Mouse (Mus musculus): ENCODE measurements at regions not wholly inside any gene's neighbourhood (a gene's known extent, or its start where the extent isn't known, plus 50 kb on each side); places are given as distances from the start of the nearest gene placed in this dataset.

DNA sequence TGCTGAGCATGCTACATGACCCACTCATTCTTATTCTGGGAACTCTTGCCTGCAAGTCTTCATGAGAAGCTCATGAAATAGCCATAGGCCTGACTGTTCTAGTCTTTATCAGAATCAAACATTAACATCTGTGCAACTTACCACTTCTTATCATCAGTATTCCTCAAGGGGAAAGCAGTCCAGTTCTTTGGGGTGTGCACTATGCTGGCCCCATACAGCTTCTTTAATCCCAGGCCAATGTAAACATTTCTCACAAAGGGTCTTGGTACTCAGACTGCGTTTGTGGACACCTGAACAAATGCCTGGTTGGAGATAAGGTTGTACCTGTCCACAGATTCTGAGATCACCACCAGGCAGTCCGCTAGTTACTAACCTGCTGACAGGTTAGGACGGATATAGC lies 51.3 kb downstream of the 3110018I06Rik start:
- CTCF ChIA-PET: no interaction called here

DNA sequence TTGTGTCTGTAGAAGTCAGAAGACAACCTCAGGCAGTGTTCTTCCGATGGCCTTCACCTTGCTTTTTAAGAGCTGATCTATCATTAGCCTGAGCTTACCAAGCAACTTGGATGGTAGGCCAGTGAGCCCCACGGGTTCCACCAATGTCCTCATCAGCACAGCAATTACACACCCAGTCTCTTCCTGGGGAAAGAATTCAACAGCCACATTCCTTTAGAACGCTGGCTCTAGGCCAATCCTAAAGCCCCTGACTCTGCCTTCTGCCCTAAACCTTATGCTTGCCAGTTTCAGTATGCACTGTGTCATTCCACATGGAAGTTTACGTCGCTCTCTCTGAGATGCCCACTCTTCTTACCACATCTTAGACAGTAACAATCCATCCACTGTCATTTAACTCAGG lies 52.8 kb downstream of the 3110018I06Rik start:
- CTCF ChIA-PET: no interaction called here

DNA sequence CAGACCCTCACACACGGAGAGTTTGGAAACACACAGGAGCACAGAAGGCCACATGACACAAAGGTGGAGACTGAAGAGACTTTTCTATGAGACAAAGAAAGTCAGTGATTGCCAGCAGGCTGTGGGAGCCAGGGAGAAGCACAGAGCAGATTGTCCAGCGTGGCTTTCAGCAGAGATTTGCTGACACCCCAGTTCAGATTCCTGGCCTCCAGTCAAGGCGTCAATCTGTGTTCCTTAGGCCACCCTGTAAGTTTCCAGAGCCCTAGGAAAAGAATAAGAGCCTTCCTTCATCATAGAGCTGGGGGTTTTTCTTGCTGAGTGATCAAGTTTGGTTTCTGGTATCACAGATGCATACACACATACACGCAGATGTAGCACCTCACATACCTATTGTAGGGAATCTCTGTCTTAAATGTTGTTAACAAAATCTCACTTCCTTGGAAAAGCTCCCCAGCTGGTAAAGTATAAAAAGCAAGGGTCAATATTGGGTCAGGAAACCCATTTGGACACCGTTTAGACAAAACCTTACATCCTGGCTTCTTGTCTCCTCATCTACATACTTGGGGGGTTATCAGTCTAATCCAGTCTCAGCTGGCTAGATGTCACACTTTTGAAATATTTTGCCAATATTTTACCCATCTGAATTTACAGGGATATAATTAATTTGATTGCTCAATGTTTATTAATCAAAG lies 58.9 kb downstream of the 3110018I06Rik start:
- CTCF ChIA-PET: no interaction called here

DNA sequence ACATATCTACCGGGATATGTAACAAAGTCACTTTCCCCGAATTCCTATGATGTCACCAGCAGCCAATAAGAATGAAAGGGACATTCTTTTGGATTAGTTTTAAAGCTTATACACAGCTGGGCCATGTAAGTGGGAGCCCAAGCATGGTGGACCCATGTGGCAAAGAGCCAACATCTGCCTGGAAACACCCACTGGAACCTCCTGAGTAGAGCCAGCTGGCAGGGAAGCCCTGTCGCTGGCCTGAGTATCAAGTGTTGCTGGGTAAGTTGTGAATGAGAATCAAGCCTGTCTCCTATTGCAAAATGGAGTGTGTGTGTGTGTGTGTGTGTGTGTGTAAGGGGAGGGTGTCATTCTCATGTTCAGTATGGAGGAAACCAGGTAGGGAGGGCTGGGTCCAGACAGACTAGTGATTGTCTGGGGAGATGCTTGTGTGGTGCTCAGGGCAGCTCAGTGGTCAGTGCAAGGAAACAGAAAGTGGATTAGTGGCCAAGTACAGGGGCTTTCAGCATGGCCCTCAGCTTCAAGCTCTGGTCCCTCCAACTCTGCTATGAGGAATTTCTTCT lies 59.5 kb downstream of the 3110018I06Rik start:
- CTCF ChIA-PET: no interaction called here

DNA sequence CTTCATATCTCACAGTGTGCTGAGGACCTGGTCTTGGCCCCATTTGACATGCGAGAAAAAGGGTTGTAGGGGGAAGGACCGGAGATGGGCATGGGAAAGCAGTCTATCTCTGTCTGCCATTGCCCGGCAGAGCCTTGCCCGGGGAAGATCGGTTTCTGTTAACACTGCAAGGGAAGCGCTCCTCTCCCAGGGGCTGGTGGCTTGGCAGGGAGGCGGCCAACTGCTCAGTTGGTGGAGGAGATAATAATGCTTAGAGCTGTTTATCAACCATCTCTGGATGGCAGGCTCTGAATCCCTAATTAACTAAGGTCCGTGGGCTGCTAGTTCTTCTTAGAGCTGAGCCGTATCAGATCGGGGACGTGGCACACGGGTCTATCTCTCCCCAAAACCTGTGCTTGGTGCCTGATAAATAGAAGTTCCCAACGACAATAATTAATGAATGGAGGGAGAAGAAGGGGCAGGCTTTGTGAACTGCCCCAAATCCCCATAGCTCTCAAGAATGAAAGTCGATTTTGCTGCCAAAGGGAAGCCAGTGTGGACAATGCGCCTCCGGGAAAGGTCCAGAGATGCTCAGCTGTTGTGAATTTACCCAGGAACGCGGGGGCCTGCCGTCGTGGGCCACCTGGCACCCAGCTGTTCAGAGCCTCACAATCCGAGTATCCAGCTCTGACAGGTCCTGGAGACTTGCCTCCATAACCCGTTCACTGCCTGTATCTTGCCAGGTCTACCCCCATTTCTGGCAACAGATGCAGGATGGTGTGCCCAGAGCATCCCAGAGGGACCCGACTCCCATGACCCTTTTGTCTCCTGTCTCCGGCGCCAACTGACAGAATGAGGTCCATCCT lies 61.2 kb downstream of the 3110018I06Rik start:
- CTCF ChIA-PET: interaction anchor here (0.6 kb wide), 1 partner anchor 880 kb away, joined by 3 read pairs; no protein-coding TSS in a partner anchor

DNA sequence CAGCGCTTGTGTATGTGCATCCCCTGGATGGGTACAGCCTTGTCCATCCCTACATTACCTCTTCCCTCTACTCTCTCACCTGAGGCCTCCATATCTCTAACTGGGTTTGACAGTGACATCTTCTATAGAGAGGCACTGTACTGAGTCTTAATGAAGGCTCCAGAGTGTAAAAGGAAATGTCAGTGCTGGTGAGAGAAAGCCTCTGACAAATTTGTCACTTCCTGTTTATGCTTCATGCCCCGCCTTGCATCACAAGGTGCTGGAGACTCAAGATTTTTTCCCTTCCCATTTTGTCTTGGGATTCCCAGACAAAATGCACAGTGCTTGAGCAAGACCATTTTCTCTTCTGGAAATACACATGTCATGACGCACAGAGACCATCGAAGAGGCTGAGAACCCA lies 70.8 kb downstream of the 3110018I06Rik start:
- CTCF ChIA-PET: no interaction called here

DNA sequence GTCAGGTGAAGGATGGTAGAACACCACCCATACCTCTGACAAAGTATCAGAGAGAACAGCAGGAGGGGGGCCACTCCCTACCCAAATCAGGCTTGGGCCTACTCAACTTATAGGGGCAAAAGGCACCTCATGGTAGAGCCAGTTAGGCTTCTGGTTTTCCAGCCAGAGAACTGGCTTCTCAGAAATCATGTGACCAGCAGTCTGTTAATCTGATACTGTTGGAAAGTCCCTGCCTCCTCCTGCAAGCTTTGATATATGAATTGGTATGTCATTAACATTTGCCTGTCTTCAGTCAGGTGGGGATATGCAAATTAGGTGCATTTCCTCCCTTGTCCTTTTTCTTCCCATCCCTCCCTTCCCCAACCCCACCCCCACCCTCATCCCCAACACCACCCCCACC lies 71.7 kb downstream of the 3110018I06Rik start:
- CTCF ChIA-PET: no interaction called here

DNA sequence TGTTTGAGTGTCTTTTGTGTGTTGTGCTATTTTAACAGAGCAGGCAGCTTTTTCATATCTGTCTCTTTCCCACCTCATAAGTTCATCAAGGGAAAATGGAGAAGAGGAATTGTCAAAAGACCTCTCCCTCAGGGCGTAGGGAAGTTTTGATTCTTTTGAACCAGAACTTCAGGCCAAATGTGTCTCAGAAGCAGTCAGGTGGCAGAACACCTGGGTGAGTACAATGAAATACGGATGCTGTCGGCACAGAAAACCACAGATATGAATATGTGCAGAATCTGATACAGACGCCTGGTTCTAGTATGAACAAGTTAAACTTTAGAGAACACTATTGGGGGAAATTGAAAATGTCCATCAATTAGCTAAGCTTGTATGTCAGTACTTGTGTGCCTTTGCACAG lies 84.2 kb downstream of the 3110018I06Rik start:
- CTCF ChIA-PET: no interaction called here

DNA sequence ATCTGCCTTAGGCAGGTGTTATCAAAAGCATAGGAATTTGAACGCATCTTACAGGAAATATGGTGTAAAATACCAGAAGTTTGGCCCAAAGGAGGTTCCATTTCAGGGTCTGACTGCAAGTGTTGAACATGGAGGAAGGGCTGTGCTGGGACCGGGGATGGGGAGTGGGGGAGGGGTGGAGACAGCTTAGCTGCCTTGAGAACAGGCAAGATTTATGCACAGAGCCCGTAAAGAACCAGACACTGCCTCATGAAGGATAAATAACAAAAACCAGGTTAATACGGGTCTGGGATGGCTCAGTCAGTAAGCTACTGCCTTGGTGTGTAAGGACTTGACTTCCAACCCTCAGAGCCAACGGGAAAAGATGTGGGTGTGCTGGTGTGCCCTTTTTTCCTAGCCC lies 91.1 kb downstream of the 3110018I06Rik start:
- CTCF ChIA-PET: no interaction called here

DNA sequence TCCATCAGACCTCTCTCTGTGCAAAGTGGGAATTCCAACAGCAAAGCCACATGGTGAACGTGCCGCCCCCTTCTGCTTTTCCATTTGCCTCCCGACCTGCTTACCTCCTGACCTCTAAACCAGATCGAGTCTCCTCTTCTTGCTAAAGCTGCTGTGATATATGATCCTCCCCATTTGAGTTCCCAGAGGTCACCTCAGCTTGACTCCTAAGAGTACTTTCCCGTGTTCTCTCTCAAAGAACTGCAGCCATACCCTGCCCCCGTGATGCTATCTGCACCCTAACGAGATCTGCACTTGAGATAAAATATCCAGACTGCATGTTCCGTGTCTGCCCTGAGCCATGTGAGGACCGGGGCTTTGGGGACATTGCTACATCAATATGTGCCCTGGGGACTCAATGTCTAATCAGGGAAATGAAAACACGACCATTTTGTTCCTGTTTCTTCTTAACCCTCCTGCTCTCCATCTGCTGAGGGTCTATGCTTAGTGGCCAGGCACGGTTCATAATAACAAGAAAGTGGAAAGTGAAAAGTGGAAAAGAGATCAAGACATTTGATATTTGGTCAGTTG lies 94.8 kb downstream of the 3110018I06Rik start:
- CTCF ChIA-PET: no interaction called here

DNA sequence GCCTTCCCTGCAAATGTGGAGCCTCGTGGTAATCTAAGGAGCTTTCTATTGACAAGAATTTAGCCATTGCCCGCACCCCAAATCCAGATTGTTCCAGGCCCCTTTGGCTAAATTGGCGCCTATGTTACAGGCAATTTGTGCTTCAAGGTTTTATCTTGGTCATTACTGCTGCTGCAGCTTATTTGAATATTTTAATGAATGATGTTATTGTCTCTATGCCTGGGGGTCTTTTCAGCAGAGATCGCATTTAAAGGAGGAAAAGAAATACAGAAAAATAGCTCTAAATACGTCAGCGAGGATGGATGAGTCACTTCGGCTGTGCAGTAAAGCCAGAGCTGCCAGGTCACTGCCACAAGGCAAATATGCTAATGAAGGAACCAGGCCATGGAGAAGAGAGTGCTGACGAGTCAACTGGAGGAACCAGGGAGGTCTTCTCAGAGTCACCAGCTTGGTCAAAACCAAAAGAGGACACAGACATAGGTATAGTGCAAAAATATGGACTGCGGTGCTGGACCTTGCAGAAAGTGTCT lies 97.3 kb downstream of the 3110018I06Rik start:
- CTCF ChIA-PET: no interaction called here

DNA sequence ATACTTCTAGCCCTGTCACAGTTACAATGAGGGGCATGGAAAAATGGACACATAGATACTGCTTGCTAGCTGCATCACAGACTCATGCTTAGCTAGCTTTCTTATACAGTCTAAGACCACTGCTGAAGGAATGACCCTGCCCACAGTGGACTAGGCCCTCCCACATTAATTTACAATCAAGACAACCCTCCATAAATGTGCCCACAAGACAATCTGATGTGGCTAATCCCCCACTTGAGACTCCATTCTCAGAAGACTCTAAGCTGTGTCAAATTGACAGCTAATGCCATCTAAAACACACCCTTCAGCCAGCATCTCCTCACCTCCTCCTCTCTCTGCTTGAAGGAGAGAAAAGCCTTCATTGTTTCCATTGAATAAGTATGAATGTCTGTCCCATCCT lies 107.8 kb downstream of the 3110018I06Rik start:
- CTCF ChIA-PET: no interaction called here

DNA sequence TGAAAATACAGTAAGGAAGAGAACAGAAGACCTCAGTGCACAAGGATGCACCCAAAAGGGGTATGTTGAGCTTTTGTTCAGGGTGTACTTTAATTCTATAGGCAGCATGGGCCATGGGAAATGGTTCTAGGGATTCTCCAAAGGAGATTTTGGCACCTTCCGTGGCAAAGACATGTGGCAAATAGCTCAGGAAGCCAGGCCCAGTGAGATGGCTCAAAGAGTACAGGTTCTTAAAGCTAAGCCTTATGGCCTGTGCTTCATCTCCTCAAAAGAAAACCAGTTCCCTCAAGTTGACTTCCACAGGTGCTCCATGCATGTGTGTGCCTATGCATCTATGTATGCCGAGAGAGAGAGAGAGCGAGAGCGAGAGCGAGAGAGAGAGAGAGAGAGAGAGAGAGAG lies 112.1 kb downstream of the 3110018I06Rik start:
- CTCF ChIA-PET: no interaction called here

DNA sequence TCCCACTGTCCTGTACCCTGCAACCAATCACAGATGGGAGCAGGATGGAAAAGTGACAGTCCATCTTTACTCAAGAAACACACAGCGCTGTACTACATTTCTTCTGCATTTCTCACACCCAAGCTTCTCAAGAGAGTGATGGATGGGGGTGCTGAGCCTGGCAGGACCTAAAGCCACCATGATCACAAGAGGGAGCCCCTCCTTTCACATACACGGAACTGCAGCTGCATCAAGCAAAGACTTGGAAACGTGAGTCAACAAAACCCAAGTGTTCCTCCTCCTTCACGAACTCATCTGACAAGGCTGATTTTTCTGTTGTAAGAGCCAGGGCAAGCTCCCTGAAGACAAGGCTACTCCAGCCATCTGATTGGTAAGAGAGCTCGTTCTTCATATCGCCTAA lies 120.5 kb downstream of the 3110018I06Rik start:
- CTCF ChIA-PET: no interaction called here

DNA sequence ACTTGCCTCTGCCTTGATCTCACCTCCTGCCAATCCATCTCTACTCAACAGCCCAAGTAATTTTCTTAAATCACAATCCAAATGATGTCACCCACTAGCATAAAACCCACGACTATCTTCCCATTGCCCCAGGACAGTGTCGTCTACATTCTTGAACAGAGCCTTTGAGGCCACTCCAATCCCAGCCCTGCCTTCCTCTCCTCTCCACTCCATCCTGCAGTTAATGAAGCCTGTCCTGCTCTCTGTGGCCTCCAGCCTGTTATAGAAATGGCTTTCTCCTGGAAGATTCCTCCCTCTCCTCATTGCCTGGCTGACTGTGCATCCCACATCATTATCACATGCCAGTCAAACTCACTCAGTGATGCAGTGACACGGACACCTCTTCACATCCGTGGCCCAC lies 121.6 kb downstream of the 3110018I06Rik start:
- CTCF ChIA-PET: no interaction called here

DNA sequence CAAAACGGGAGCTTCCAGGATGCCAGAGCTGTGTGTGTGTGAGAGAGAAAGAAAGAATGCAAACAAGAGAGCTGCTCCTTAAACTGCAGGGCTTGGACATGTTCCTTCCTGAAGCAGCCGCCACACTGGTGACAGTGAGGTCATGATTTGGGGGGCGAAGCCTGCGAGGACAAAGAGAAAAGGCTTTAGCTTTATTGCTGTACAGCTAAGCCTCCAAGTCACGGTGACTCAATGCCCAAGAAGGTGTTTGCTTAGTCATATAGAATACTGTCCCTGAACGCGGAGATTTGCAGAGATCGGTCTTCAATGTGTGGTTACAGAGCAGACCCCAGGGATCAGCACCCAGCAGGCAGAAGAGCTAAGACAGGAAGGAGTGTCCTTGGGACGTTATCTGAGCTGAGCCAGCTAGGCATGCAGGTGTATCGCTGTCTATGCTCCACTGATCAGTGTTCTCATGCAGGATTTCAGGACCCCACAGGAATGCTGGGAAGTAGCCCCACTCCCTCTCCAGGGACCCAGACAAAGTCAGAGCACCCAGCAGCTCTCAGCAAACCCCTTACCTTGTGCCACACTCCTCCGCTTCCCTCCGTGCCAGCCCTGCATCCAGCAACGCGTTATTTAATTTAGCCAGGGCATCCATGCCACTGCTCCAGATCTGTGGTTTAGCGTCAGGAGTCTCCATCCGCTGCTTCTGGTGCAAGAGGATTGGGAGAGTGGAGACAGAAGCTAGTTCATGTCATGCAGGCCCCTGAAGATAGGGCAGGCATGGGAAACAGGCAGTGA lies 129.0 kb downstream of the 3110018I06Rik start:
- CTCF ChIA-PET: no interaction called here

DNA sequence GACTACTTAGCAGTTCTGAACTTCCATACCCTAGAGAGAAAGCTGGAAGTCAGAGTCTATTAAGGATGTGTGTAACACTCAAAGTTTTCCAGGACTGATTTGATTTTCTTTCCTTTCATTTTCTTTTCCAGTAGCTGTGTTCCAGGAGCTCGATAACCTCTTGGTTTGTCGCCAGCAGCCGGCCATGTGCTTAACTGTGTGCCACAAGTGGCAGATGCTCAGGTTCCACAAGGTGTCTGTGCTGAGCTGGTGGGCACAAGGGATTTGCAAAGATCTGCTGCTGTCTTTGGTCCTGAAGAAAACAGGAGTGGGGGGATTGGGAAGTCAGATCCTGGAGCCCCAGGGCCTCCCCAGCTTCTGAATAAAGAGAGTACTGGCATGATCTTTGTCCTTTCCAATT lies 136.0 kb downstream of the 3110018I06Rik start:
- CTCF ChIA-PET: no interaction called here

DNA sequence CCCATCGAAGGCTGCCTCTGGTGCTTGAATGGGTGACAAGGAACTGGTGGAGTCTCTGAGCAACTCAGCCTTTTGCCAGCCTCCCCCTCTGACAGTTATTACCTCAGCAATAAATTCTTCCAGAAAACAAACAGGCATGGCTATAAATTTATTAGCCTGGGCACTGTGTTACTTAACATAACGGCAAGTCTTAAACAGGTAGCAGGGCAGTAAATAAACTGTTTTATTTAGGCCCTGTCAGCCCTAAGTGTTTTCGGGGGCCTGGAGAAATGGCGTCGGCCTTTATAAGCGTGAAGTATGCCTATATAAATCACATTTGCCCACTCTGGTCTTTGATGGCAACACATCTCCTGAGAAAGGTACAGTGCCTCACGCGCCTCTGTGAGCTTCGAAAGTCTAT lies 159.6 kb downstream of the 3110018I06Rik start:
- CTCF ChIA-PET: no interaction called here

DNA sequence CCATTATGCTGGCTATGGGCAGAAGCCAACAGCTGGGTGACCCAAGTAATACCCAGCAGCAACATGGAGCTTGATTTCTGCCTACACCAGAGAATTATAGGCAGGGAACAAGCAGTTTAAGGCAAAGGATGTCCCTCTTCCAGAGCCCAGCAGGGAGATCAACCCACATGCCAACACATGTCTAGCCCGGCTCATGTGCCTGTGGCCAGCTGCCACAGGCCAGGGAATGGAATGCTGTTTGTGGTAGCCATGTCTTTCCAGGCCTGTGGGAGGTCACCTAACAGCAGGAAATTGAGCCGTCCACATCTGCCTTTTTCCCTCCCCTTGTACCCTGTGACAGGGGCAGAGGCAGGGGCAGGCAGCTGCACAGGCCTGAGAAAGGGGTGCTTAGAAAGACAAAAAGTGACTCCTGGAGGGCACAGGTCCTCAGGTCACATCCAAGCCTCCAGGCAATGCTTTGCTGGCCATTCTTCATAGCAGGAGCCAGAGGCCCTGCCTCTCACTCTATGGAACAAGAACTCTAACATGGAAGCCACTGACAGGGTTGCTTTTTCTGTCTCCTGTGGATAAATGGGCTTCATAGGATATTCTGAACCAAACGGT lies 163.8 kb downstream of the 3110018I06Rik start:
- CTCF ChIA-PET: no interaction called here

DNA sequence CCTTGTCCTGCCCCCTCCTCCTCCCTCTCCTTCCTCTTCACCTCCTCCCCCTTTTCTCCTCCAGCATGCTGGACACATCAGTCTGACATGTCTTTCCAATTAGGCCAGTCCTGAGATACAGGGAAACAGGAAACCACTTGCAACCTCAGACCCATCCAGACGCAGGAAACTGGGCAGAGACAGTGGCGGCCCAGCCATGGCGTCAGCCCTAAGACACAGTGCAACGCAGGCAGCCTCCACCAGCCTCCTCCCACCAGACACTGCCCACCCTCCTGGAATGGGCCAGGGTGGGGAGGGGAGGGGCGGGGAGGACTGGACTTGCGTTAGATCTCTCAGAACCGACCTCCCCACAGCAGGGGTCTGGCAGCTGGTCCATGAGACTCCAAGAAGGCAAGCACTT lies 164.7 kb downstream of the 3110018I06Rik start:
- CTCF ChIA-PET: no interaction called here

DNA sequence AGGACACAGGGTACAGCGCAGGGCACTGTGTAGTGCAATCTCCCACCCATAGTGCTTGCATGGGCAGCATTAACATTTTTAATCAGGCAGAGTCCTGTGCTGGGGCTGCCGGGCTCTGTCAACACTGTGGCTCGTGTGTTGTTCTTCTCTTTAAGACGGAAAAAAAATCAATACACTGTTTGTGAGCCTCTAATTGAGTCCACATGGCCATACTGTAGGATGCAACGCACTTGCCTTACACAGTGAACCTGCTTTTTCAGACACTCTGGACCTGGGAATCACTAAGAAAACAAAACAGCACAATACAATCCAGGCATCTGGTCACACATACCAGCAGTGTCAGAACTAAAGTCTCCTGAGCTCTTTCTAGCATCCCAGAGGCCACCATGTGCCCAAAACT lies 168.4 kb downstream of the 3110018I06Rik start:
- CTCF ChIA-PET: no interaction called here

DNA sequence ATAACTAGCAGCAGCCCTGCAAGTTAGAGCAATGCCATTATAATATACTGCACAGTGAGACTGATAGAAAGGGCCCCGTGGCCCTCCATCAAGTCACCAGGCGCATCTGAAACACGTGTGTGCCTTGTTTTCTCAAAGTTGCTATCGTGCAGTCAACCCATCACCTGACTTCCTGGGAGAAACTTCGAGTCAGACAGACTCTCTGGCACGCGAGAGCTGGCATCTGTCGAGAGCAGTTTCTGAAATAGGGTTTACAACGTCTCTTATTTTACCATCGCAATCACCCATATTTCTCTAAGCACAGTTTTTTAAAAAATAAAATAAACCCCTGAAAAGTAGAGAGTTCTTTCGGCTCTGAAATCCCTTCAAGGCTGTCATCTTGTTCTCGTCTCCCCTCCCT lies 169.8 kb downstream of the 3110018I06Rik start:
- CTCF ChIA-PET: no interaction called here

All from spleen, embryonic (tissue).